Mouse (Mus musculus) gonadal fat pad, adult 2 months (tissue): ENCODE data around the gene Zfp62. TPM values are rescaled to one million over a fixed set of nuclear protein-coding genes. Genes with fewer than 3 reads are reported as not detected.

Experiments
- DNase-seq: peaks from one replicate; pipeline ENCODE4 v3.0.0-alpha.2; 2012; ENCODE audit warnings: low read depth
- polyA plus RNA-seq: library from polyadenylated mRNA; depleted of rRNA; stranded (reverse); fragments of >200 nt; gene quantifications from 2 replicates; pipeline ENCODE4 v1.2.3, GENCODE M21; 2012

The Zfp62 gene
- polyA plus RNA-seq, 1 experiment, result 3.0 TPM

- no peak for DNase-seq
These were observed 46.0 kb downstream of the Zfp62 start for GRCm38 (mm10) chr11:49248974-49249700.

- DNase-seq, result no peak
These were observed 46.8 kb downstream of the Zfp62 start for GRCm38 (mm10) chr11:49249811-49250421.

- DNase-seq, result no peak
These were observed 47.6 kb downstream of the Zfp62 start for GRCm38 (mm10) chr11:49250422-49251379.

GRCm38 (mm10) chr11:49251380-49251761 lies 48.3 kb downstream of the Zfp62 start:
- DNase-seq, result no peak

- no peak for DNase-seq
These were observed 49.0 kb downstream of the Zfp62 start for GRCm38 (mm10) chr11:49252048-49252447.

GRCm38 (mm10) chr11:49253035-49253434 lies 49.9 kb downstream of the Zfp62 start:
- DNase-seq, result no peak

GRCm38 (mm10) chr11:49259296-49259695 lies 56.2 kb downstream of the Zfp62 start:
- no peak for DNase-seq

- no peak for DNase-seq
These were observed 56.7 kb downstream of the Zfp62 start for GRCm38 (mm10) chr11:49259829-49260228.

GRCm38 (mm10) chr11:49260598-49261312 lies 57.7 kb downstream of the Zfp62 start:
- no peak for DNase-seq

GRCm38 (mm10) chr11:49261313-49261855 lies 58.3 kb downstream of the Zfp62 start:
- DNase-seq, result no peak

GRCm38 (mm10) chr11:49262286-49262685 lies 59.2 kb downstream of the Zfp62 start:
- no peak for DNase-seq

- DNase-seq, result no peak
These were observed 60.1 kb downstream of the Zfp62 start for GRCm38 (mm10) chr11:49263149-49263548.

GRCm38 (mm10) chr11:49264081-49264480 lies 61.0 kb downstream of the Zfp62 start:
- DNase-seq, result no peak

- no peak for DNase-seq
These were observed 61.5 kb downstream of the Zfp62 start for GRCm38 (mm10) chr11:49264622-49265021.

GRCm38 (mm10) chr11:49265101-49265500 lies 62.0 kb downstream of the Zfp62 start:
- no peak for DNase-seq

GRCm38 (mm10) chr11:49266671-49267070 lies 63.6 kb downstream of the Zfp62 start:
- no peak for DNase-seq

- DNase-seq, result no peak
These were observed 64.2 kb downstream of the Zfp62 start for GRCm38 (mm10) chr11:49267316-49267715.

GRCm38 (mm10) chr11:49267970-49268579 lies 65.0 kb downstream of the Zfp62 start:
- DNase-seq, result no peak
